In the genomic region with DNA sequence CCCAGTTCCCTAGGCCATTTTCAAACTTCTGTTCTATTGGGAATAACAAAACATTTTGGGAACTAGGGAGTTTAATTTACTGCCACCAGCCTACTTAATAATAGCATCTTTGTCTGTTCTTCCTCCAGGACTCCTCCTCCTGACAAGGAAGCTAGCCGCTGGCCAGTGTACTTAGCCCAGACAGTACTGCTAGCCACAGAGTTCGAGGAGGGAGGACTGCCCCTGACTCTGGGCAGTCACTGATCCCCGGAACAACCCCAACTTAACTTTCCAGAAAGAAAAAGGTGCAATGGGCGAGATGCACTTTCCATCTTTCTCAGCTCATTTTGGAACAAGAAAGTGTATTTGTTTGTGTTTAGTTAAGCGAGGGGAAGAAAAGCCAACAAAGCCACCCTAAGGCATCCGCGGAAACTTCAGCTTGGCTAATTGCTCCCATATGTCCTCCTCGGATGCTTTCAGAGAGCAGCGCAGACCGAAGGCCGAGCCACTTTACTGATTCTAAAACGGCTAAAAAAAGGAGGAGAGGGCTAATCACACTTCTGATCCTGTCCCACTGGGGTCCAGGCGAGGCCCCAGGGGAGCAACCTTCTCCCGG, we compare ENCODE assay signal across 8 mouse cellular contexts. TPM values are rescaled to one million over a fixed set of nuclear protein-coding genes. Genes with fewer than 3 reads are reported as not detected.
A peak's percentile ranks its signal among the peaks of the same experiment; 100 is the strongest.
DNase-seq lines count a peak whose midpoint lies in the region; ATAC-seq and TF ChIP-seq lines count a peak whose summit lies in the region.

No protein-coding gene starts in this region.

- no peak for DNase-seq in cerebellum, postnatal 25 days
- DNase-seq in spleen, adult 2 months (ENCODE audit: low read depth in 1 of 2, low spot score in 2 of 2), result no peak
- DNase-seq in spleen, postnatal 4 days (ENCODE audit: low spot score in 2 of 2), result no peak
- DNase-seq in stomach, postnatal 0 days (ENCODE audit: low spot score), result no peak
- DNase-seq in layer of hippocampus, adult 18-20 months (ENCODE audit: low spot score in 2 of 2), result no peak
- DNase-seq in cerebellum, postnatal 14 days, result no peak

- H3K4me3 ChIP-seq in spleen, adult 2 months (ENCODE audit: extremely low read depth, insufficient read depth, insufficient read length), result peak overlapping the region; percentile 78
- peak overlapping the region; percentile 93 for H3K4me3 ChIP-seq in limb, embryonic 15.5 days
- H3K4me3 ChIP-seq in stomach, postnatal 0 days (ENCODE audit: low read depth, low read length), result peak overlapping the region; percentile 95

- H3K27me3 ChIP-seq in spleen, adult 2 months (ENCODE audit: control insufficient read depth, insufficient read depth, low read length), result peaks cover 7% of the 10 kb centered on the region
- no peaks in the 10 kb centered on the region for H3K27me3 ChIP-seq in limb, embryonic 15.5 days
- no peaks in the 10 kb centered on the region for H3K27me3 ChIP-seq in stomach, postnatal 0 days (ENCODE audit: control insufficient read depth, insufficient read depth, low read length)

- H3K27ac ChIP-seq in spleen, adult 2 months (ENCODE audit: insufficient read depth, low read length), result no peak overlapping the region
- peak overlapping the region; percentile 94 for H3K27ac ChIP-seq in limb, embryonic 15.5 days
- peak overlapping the region; percentile 95 for H3K27ac ChIP-seq in stomach, postnatal 0 days (replicated peaks)

- 15% methylated on average over 14 of the region's 14 CpGs for WGBS in spleen, adult 2 months
- WGBS in limb, embryonic 15.5 days, result 2% methylated on average over 14 of the region's 14 CpGs
- 7% methylated on average over 14 of the region's 14 CpGs for WGBS in stomach, postnatal 0 days

- TF ChIP-seq EP300 in stomach, postnatal 0 days (optimal IDR thresholded peaks at IDR 0.05), result no peak

- no peak for TF ChIP-seq CTCF in spleen, adult 2 months (IDR thresholded peaks at IDR 0.05; ENCODE audit: extremely low read depth, insufficient read depth, insufficient read length, insufficient replicate concordance)
- TF ChIP-seq CTCF in stomach, postnatal 0 days (IDR thresholded peaks at IDR 0.05; ENCODE audit: low read depth), result no peak

- H3K9ac ChIP-seq in limb, embryonic 15.5 days, result peak overlapping the region; percentile 85
- H3K9ac ChIP-seq in stomach, postnatal 0 days (ENCODE audit: low read length), result peak overlapping the region; percentile 96

- ATAC-seq in cerebellum, adult (ENCODE audit: insufficient number of reproducible peaks, low FRiP score, low TSS enrichment), result peak; percentile 26; the same call in 1 of the 2 replicates
- no peak for ATAC-seq in limb, embryonic 15.5 days (ENCODE audit: insufficient number of reproducible peaks, low FRiP score, low TSS enrichment, low read depth)
- peak; percentile 34; the same call in 1 of the 2 replicates for ATAC-seq in stomach, postnatal 0 days (ENCODE audit: low FRiP score, low TSS enrichment)

- peaks cover 3% of the 10 kb centered on the region; the same call in 1 of the 2 replicates for H3K4me1 ChIP-seq in spleen, adult 2 months (ENCODE audit: control insufficient read depth, insufficient read depth, insufficient read length)
- peaks cover 35% of the 10 kb centered on the region for H3K4me1 ChIP-seq in limb, embryonic 15.5 days
- H3K4me1 ChIP-seq in stomach, postnatal 0 days (replicated peaks; ENCODE audit: control insufficient read depth, insufficient read depth), result peaks cover 4% of the 10 kb centered on the region

- no peak for TF ChIP-seq POLR2A in spleen, adult 2 months (IDR thresholded peaks at IDR 0.05; ENCODE audit: low read depth, low read length)

- no peaks in the 10 kb centered on the region for H3K9me3 ChIP-seq in limb, embryonic 15.5 days
- no peaks in the 10 kb centered on the region for H3K9me3 ChIP-seq in stomach, postnatal 0 days (ENCODE audit: control insufficient read depth, low read length)

- H3K36me3 ChIP-seq in spleen, adult 2 months (ENCODE audit: control insufficient read depth, insufficient read depth, low read length), result no peaks in the 10 kb centered on the region
- H3K36me3 ChIP-seq in limb, embryonic 15.5 days, result no peaks in the 10 kb centered on the region
- H3K36me3 ChIP-seq in stomach, postnatal 0 days (ENCODE audit: control insufficient read depth, insufficient read depth, low read length), result no peaks in the 10 kb centered on the region

- H3K4me2 ChIP-seq in limb, embryonic 15.5 days, result peak overlapping the region; percentile 86
- peak overlapping the region; percentile 90 for H3K4me2 ChIP-seq in stomach, postnatal 0 days (replicated peaks; ENCODE audit: low read depth)

RNA-seq across cellular contexts. Expression of a gene that starts 0.5 kb away (rescaled TPM):
- polyA plus RNA-seq in spleen, adult 2 months (2012; rRNA removed), result 5.5 and 5.6 TPM in 2 replicates
- polyA plus RNA-seq in limb, embryonic 15.5 days (2015; fragmentation: Nextera tagmentation; extraction: Ambion mirVana), result 46.3 and 50.6 TPM in 2 replicates
- 13.4 and 15.7 TPM in 2 replicates for polyA plus RNA-seq in stomach, postnatal 0 days (2015; fragmentation: Nextera tagmentation; extraction: Ambion mirVana)
- 100 to 1,000 TPM; 109 to 114 TPM for total RNA-seq in layer of hippocampus, adult 18-20 months (2021)
